Mouse (Mus musculus): ENCODE measurements around the gene Spef1.

DNA sequence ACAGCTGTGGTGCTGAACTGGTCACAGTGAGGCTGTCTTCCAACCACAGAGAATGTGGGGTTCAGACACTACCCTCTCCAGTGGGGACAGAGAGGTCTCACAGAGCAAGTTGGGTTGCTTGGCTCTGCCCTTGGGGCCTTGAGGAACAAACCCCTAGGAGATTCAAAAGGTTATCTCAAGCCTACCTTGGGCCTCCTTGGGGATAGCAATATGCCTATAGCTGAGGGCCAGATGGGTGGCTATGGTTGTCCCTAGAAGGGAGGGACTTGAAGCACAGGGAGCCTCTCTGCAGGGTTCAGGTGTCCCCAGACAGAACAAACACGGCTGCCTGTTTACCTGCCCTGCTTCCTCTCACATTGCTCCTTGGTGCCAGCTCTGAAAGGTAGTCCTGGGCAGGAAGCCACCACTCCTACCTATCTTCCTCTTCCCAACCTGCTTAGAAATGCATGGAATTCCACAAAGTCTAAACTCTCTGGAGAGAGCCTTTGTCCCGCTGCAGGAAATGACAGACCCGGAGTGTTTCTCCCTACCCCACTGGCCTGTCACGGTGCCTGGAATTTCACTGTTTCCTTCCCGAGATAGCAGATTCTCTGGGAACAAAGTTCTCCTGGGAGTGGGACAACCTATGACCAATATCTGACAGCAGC lies 47.1 kb downstream of the Spef1 start:
- TF ChIP-seq CTCF (IDR thresholded peaks at IDR 0.05; ENCODE audit: low read depth), result no peak
- no peak for TF ChIP-seq EP300 (IDR thresholded peaks at IDR 0.05; ENCODE audit: low read depth)
